Mouse (Mus musculus): ENCODE results near the gene Exoc4.

DNA sequence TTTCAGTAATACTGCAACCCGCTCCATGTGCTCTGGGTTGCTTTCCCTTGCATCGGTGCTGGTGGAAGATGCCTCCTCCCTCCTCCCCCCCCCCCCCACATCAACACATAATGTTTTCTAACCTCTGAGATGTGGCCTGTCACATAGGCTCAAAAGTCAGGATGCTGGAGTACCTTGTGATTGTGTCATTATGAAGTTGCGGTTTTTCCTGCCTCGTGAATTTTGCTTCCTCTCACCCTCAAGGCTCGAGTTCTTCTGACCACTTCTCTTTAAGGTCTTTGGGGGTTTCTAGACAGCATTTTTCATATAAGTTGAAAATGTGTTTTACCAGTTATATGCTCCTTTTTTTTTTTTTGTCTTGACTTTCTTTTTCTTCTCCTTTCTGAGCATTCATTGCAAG lies 507.1 kb downstream of the Exoc4 start:
- TF ChIP-seq CTCF (IDR thresholded peaks at IDR 0.05; ENCODE audit: low read depth) (no peak), EP300 (IDR thresholded peaks at IDR 0.05; ENCODE audit: low read depth) (no peak)
